Mouse (Mus musculus): ENCODE measurements around the gene Gm9857. TPM values are rescaled to one million over a fixed set of nuclear protein-coding genes. Genes with fewer than 3 reads are reported as not detected.

The Gm9857 gene
- polyA plus RNA-seq, 1 experiment = not detected

- TF ChIP-seq GATA1 (IDR thresholded peaks at IDR 0.05; ENCODE audit: low read length) = no peak
Observed at GRCm38 (mm10) chr3:108902934-108903333, 37.3 kb downstream of the Gm9857 start.

- TF ChIP-seq GATA1 (IDR thresholded peaks at IDR 0.05; ENCODE audit: low read length) = no peak
Observed at GRCm38 (mm10) chr3:108902038-108902437, 38.2 kb downstream of the Gm9857 start.

DNA sequence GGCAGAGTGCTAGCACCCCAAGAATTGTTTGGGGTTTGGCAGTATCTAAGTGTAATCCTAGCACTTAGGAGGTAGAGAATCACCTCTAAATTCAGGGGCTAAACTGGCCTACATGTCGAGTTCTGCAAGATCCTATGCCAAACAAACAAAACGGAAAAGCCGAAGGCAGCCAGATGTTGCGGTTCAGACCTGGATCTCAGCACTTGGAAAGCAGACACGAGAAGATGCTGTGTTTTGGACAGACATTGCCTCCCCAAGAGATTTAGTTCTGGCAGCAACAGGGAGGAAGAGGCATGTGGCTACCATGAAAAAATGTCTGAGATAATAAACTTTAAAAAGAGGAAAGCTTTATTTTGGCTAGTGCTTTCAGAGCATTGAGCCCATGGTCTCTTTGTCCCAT, 39.6 kb downstream of the Gm9857 start:
- TF ChIP-seq GATA1 (IDR thresholded peaks at IDR 0.05; ENCODE audit: low read length) = no peak

DNA sequence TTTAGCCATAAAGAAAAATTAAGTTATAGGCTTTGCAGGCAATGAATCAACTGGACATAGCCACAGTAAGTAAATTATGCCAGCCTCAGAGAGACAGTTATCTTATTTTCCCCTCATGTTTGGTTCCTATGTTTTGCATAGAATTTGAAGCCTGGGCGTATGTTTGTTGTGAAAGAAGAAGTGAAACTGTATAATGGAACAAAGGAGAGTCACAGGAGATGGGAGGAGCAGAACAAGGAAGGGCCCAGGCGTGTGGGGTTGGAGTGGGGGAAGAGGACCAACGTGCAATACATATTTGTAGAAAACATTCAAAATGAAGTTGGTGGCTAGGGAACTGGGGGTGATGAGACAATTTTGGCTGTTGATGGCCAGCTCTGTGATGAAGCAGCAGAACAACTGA, 40.1 kb downstream of the Gm9857 start:
- TF ChIP-seq GATA1 (IDR thresholded peaks at IDR 0.05; ENCODE audit: low read length) = no peak

- TF ChIP-seq GATA1 (IDR thresholded peaks at IDR 0.05; ENCODE audit: low read length) = no peak
Observed at GRCm38 (mm10) chr3:108898640-108899039, 41.6 kb downstream of the Gm9857 start.

DNA sequence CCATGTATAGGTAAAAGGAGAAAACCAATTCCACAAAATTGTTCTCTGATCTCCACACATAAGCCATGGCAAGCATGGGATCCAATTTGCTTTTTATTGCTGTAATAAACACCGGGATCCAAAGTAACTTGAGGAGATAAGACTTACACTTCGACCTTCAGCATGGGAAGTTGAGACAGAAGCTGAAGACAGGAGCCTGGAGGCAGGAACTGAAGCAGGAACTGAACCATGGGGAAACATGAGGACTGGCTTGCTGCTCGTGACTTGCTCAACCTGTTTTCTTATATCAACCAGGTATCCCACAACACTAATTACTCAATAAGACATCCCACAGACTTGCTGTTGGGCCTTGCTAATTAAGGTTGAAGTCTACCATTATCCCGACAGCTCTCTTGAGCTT, 47.3 kb downstream of the Gm9857 start:
- no peak for TF ChIP-seq GATA1 (IDR thresholded peaks at IDR 0.05; ENCODE audit: low read length)

DNA sequence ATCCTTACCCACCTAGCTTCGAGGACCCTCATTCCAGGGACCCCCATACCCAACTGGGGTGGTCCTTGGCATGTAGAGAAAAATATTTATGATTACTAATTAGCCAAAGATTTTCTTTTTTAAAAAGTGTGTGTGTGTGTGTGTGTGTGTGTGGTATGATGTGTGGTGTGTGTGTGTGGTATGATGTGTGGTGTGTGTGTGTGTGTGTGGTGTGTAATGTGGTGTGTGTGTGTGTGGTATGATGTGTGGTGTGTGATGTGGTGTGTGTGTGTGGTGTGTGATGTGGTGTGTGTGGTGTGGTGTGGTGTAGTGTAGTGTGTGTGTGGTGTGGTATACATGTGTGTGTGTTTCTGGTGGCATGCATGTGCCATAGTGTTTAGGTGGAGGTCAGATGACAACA, 48.2 kb downstream of the Gm9857 start:
- TF ChIP-seq GATA1 (IDR thresholded peaks at IDR 0.05; ENCODE audit: low read length) = no peak

Other genes starting within 250 kb of the Gm9857 start
- gene Gpsm2, start 218.1 kb downstream of the Gm9857 start, polyA plus RNA-seq (2012) = 7.0 and 25.5 TPM in 2 replicates
- not detected in 2 replicates for gene Aknad1, start 200.8 kb downstream of the Gm9857 start, polyA plus RNA-seq (2012)
- 9.7 and 11.4 TPM in 2 replicates for gene Stxbp3, start 99.9 kb downstream of the Gm9857 start, polyA plus RNA-seq (2012)
- gene Fndc7, start 50.4 kb downstream of the Gm9857 start, polyA plus RNA-seq (2012) = not detected in 2 replicates
- gene Prpf38b, start 28.7 kb downstream of the Gm9857 start, polyA plus RNA-seq (2012) = 110 and 127 TPM in 2 replicates
- gene Henmt1, start 572 bp downstream of the Gm9857 start, polyA plus RNA-seq (2012) = 0.03 TPM in 1 of 2 replicates, not detected in the other
- not detected in 2 replicates for gene Fam102b, start 87.2 kb upstream of the Gm9857 start, polyA plus RNA-seq (2012)
- gene Slc25a54, start 140.0 kb upstream of the Gm9857 start, polyA plus RNA-seq (2012) = not detected in 2 replicates
- not detected in 2 replicates for gene Slc25a24, start 182.7 kb upstream of the Gm9857 start, polyA plus RNA-seq (2012)